Mouse (Mus musculus) liver, embryonic 18 days (tissue): ENCODE measurements around the gene Tmem52. TPM values are rescaled to one million over a fixed set of nuclear protein-coding genes. Genes with fewer than 3 reads are reported as not detected.

Experiments
- polyA plus RNA-seq: library from polyadenylated mRNA; depleted of rRNA; stranded (reverse); fragments of >200 nt; gene quantifications from 2 replicates; pipeline ENCODE4 v1.2.3, GENCODE M21; 2012; rRNA removed

Tmem52 gene
- 0.38 and 0.43 TPM in 2 replicates for polyA plus RNA-seq

DNA sequence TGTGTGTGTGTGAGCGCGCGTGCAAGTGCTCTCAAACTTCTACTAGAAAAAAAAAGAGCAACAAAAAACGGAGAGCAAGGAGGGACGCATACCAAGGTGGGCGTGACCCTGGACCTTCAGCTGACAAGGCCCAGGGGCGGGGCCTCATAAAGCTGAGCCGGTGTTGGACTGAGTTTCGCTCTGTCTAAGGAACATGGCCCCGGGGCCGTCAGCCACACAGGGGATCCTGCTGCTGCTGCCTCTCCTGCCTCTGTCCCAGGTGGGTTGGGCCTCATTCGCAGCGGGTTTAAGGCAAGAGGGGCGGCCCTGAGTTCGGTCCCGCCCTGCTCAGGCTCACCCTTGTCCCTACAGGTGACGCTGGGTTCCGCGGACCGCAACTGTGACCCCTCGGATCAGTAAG, at the start of gene Tmem52:
TSS of gene Tmem52 (plus strand) at position 163 of the 400 bp plus-strand sequence.

GRCm38 (mm10) chr4:155490990-155491504, 22.1 kb downstream of the Tmem52 start, which contains the start of gene Gnb1:
TSS of gene Gnb1 (plus strand) at chr4:155491361.

Other genes with a start within 250 kb of the Tmem52 start
- 5.6 and 7.3 TPM in 2 replicates for gene Ski, start 246.5 kb upstream of the Tmem52 start, polyA plus RNA-seq
- 16.1 and 16.8 TPM in 2 replicates for gene Faap20, start 219.3 kb upstream of the Tmem52 start, polyA plus RNA-seq
- gene Prkcz, start 107.8 kb upstream of the Tmem52 start, polyA plus RNA-seq, result 2.0 and 2.5 TPM in 2 replicates
- 0.01 TPM in 1 of 2 replicates, not detected in the other for gene Gabrd, start 71.0 kb upstream of the Tmem52 start, polyA plus RNA-seq
- gene Cfap74, start 59.9 kb upstream of the Tmem52 start, polyA plus RNA-seq, result 0.08 and 0.09 TPM in 2 replicates
- gene Gnb1, start 22.2 kb downstream of the Tmem52 start, polyA plus RNA-seq, result 118 and 120 TPM in 2 replicates
- 46.0 and 46.7 TPM in 2 replicates for gene Nadk, start 93.3 kb downstream of the Tmem52 start, polyA plus RNA-seq
- gene Slc35e2, start 132.3 kb downstream of the Tmem52 start, polyA plus RNA-seq, result 5.5 and 5.7 TPM in 2 replicates
- gene Cdk11b, start 155.7 kb downstream of the Tmem52 start, polyA plus RNA-seq, result 17.0 and 20.1 TPM in 2 replicates
- not detected in 2 replicates for gene Gm10563, start 176.3 kb downstream of the Tmem52 start, polyA plus RNA-seq
- gene Mmp23, start 184.3 kb downstream of the Tmem52 start, polyA plus RNA-seq, result 8.9 and 9.8 TPM in 2 replicates
- gene Mib2, start 200.1 kb downstream of the Tmem52 start, polyA plus RNA-seq, result 8.4 and 10.7 TPM in 2 replicates
- gene Fndc10, start 225.2 kb downstream of the Tmem52 start, polyA plus RNA-seq, result 0.55 and 0.61 TPM in 2 replicates
- 49.1 and 49.2 TPM in 2 replicates for gene Ssu72, start 235.7 kb downstream of the Tmem52 start, polyA plus RNA-seq